Mouse (Mus musculus): ENCODE data around the gene Gm12185. TPM values are rescaled to one million over a fixed set of nuclear protein-coding genes. Genes with fewer than 3 reads are reported as not detected.
"Not testable (repeated sequence)": the region's sequence is repeated elsewhere in the genome, so short reads cannot be mapped to it uniquely, and the experiment has no call there.

The Gm12185 gene
- polyA plus RNA-seq, 1 experiment = not detected

- no peak for TF ChIP-seq FLI1 (IDR thresholded peaks at IDR 0.05; ENCODE audit: low read length)
- TF ChIP-seq GATA1 (IDR thresholded peaks at IDR 0.05; ENCODE audit: borderline replicate concordance, low read length) = no peak
- Histone ChIP-seq H3K9me3 (no peaks in the 10 kb centered on the region), H3K4me1 (peaks cover 27% of the 10 kb centered on the region), H3K36me3 (replicated peaks; ENCODE audit: low read length) (no peaks in the 10 kb centered on the region), H3K4me3 (replicated peaks) (no peak overlapping the region), H3K27me3 (replicated peaks) (no peaks in the 10 kb centered on the region)
These were observed 93.1 kb downstream of the Gm12185 start for GRCm38 (mm10) chr11:48898812-48899431.

GRCm38 (mm10) chr11:48876680-48877079 lies 115.3 kb downstream of the Gm12185 start:
- Histone ChIP-seq H3K4me3 (replicated peaks) (no peak overlapping the region), H3K9me3 (peaks cover 9% of the 10 kb centered on the region), H3K4me1 (peaks cover 46% of the 10 kb centered on the region), H3K27me3 (replicated peaks) (no peaks in the 10 kb centered on the region), H3K36me3 (replicated peaks; ENCODE audit: low read length) (peaks cover 32% of the 10 kb centered on the region)
- TF ChIP-seq FLI1 (IDR thresholded peaks at IDR 0.05; ENCODE audit: low read length) (no peak), GATA1 (IDR thresholded peaks at IDR 0.05; ENCODE audit: borderline replicate concordance, low read length) (no peak)

GRCm38 (mm10) chr11:48875343-48875837 lies 116.6 kb downstream of the Gm12185 start:
- H3K9me3 ChIP-seq = not testable (repeated sequence)
- peaks cover 30% of the 10 kb centered on the region for H3K36me3 ChIP-seq (replicated peaks; ENCODE audit: low read length)
- peaks cover 46% of the 10 kb centered on the region for H3K4me1 ChIP-seq

GRCm38 (mm10) chr11:48874465-48874864 lies 117.6 kb downstream of the Gm12185 start:
- Histone ChIP-seq H3K27me3 (replicated peaks) (no peaks in the 10 kb centered on the region), H3K4me3 (replicated peaks) (peak overlapping the region; percentile 43), H3K4me1 (peaks cover 50% of the 10 kb centered on the region), H3K36me3 (replicated peaks; ENCODE audit: low read length) (peaks cover 24% of the 10 kb centered on the region), H3K9me3 (peaks cover 3% of the 10 kb centered on the region)
- no peak for TF ChIP-seq GATA1 (IDR thresholded peaks at IDR 0.05; ENCODE audit: borderline replicate concordance, low read length)
- no peak for TF ChIP-seq FLI1 (IDR thresholded peaks at IDR 0.05; ENCODE audit: low read length)

More at GRCm38 (mm10) chr11:48875343-48875837, 116.6 kb downstream of the Gm12185 start:
- H3K27me3 ChIP-seq (replicated peaks); H3K4me3 ChIP-seq (replicated peaks): not testable (repeated sequence)

GRCm38 (mm10) chr11:48873591-48874290 lies 118.3 kb downstream of the Gm12185 start:
- Histone ChIP-seq H3K4me3 (replicated peaks) (peak overlapping the region; percentile 96), H3K4me1 (peaks cover 54% of the 10 kb centered on the region)

GRCm38 (mm10) chr11:48872695-48873300 lies 119.2 kb downstream of the Gm12185 start:
- Histone ChIP-seq H3K9me3 (no peaks in the 10 kb centered on the region), H3K36me3 (replicated peaks; ENCODE audit: low read length) (peaks cover 18% of the 10 kb centered on the region), H3K27me3 (replicated peaks) (no peaks in the 10 kb centered on the region), H3K4me3 (replicated peaks) (peak overlapping the region; percentile 96), H3K4me1 (peaks cover 58% of the 10 kb centered on the region)
- no peak for TF ChIP-seq GATA1 (IDR thresholded peaks at IDR 0.05; ENCODE audit: borderline replicate concordance, low read length)
- no peak for TF ChIP-seq FLI1 (IDR thresholded peaks at IDR 0.05; ENCODE audit: low read length)

More at GRCm38 (mm10) chr11:48873591-48874290, 118.3 kb downstream of the Gm12185 start:
- Histone ChIP-seq H3K9me3 (no peaks in the 10 kb centered on the region), H3K36me3 (replicated peaks; ENCODE audit: low read length) (peaks cover 18% of the 10 kb centered on the region), H3K27me3 (replicated peaks) (no peaks in the 10 kb centered on the region)
- no peak for TF ChIP-seq FLI1 (IDR thresholded peaks at IDR 0.05; ENCODE audit: low read length)
- no peak for TF ChIP-seq GATA1 (IDR thresholded peaks at IDR 0.05; ENCODE audit: borderline replicate concordance, low read length)

GRCm38 (mm10) chr11:48871817-48872541 lies 120.0 kb downstream of the Gm12185 start:
- Histone ChIP-seq H3K27me3 (replicated peaks) (no peaks in the 10 kb centered on the region), H3K36me3 (replicated peaks; ENCODE audit: low read length) (peaks cover 18% of the 10 kb centered on the region), H3K4me3 (replicated peaks) (peak overlapping the region; percentile 96), H3K4me1 (peaks cover 58% of the 10 kb centered on the region), H3K9me3 (no peaks in the 10 kb centered on the region)
- TF ChIP-seq FLI1 (IDR thresholded peaks at IDR 0.05; ENCODE audit: low read length) (no peak), GATA1 (IDR thresholded peaks at IDR 0.05; ENCODE audit: borderline replicate concordance, low read length) (no peak)

GRCm38 (mm10) chr11:48871201-48871772 lies 120.7 kb downstream of the Gm12185 start, which contains the start of gene Irgm1:
Gene Irgm1, minus strand, starts transcription at chr11:48871683.
- H3K4me1 ChIP-seq = peaks cover 64% of the 10 kb centered on the region
- H3K9me3 ChIP-seq = no peaks in the 10 kb centered on the region
- no peaks in the 10 kb centered on the region for H3K27me3 ChIP-seq (replicated peaks)
- peaks cover 23% of the 10 kb centered on the region for H3K36me3 ChIP-seq (replicated peaks; ENCODE audit: low read length)
- H3K4me3 ChIP-seq (replicated peaks) = peak within 1 kb of the TSS; percentile 96
- TF ChIP-seq FLI1 (IDR thresholded peaks at IDR 0.05; ENCODE audit: low read length) (no peak), GATA1 (IDR thresholded peaks at IDR 0.05; ENCODE audit: borderline replicate concordance, low read length) (no peak)

- TF ChIP-seq FLI1 (IDR thresholded peaks at IDR 0.05; ENCODE audit: low read length) (no peak), GATA1 (IDR thresholded peaks at IDR 0.05; ENCODE audit: borderline replicate concordance, low read length) (no peak)
- no peaks in the 10 kb centered on the region for H3K27me3 ChIP-seq (replicated peaks)
- peaks cover 64% of the 10 kb centered on the region for H3K4me1 ChIP-seq
- peak overlapping the region; percentile 96 for H3K4me3 ChIP-seq (replicated peaks)
- no peaks in the 10 kb centered on the region for H3K9me3 ChIP-seq
- H3K36me3 ChIP-seq (replicated peaks; ENCODE audit: low read length) = peaks cover 26% of the 10 kb centered on the region
These were observed 121.2 kb downstream of the Gm12185 start for GRCm38 (mm10) chr11:48870781-48871180.

Measured in megakaryocyte, embryonic 14.5 days (primary cell).